Mouse (Mus musculus) cerebellum, postnatal 10 days (tissue): ENCODE data around the gene Gm6358.
"Not testable (repeated sequence)": the region's sequence is repeated elsewhere in the genome, so short reads cannot be mapped to it uniquely, and the experiment has no call there.

Experiments used
- DNase-seq, 2 experiments: peaks; one replicate each; pipeline ENCODE4 v3.0.0; 2021; ENCODE audit warnings: mixed read lengths in 2 of 2

Gm6358 gene

GRCm38 (mm10) chr16:89140551-89140950 is at the start of gene Gm6358:
TSS of gene Gm6358 (plus strand) at chr16:89140851.
- no peak for DNase-seq

GRCm38 (mm10) chr16:89150786-89151185 is 10.1 kb downstream of the Gm6358 start, which contains the start of gene Gm10061:
TSS of gene Gm10061 (plus strand) at chr16:89151086.
- DNase-seq = no peak

- no peak for DNase-seq
Observed at GRCm38 (mm10) chr16:89157652-89158051, 17.0 kb downstream of the Gm6358 start, which contains the start of gene Gm9789. TSS of gene Gm9789 (plus strand) at chr16:89157952.

- not testable (repeated sequence) for DNase-seq
Observed at GRCm38 (mm10) chr16:89169190-89169589, 28.5 kb downstream of the Gm6358 start, which contains the start of gene Gm7735. TSS of gene Gm7735 (plus strand) at chr16:89169490.

GRCm38 (mm10) chr16:89174435-89174834 is 33.8 kb downstream of the Gm6358 start, which contains the start of gene 1110057P08Rik:
TSS of gene 1110057P08Rik (plus strand) at chr16:89174735.
- no peak for DNase-seq

- DNase-seq = no peak
Observed at GRCm38 (mm10) chr16:89188621-89189020, 48.0 kb downstream of the Gm6358 start.
